Mouse (Mus musculus): ENCODE data around the gene Il9r.
"Not testable (repeated sequence)": the region's sequence is repeated elsewhere in the genome, so short reads cannot be mapped to it uniquely, and the experiment has no call there.

The Il9r gene

GRCm38 (mm10) chr11:32227041-32227440 lies 27.0 kb upstream of the Il9r start:
- no peak for DNase-seq (ENCODE audit: extremely low spot score)

- DNase-seq (ENCODE audit: extremely low spot score): peak; percentile 90
Observed at GRCm38 (mm10) chr11:32226124-32226871, 26.2 kb upstream of the Il9r start, which contains the start of gene Mpg. Mpg (plus strand) TSS chr11:32226505.

- DNase-seq (ENCODE audit: extremely low spot score): no peak
Observed at GRCm38 (mm10) chr11:32225222-32226104, 25.4 kb upstream of the Il9r start.

GRCm38 (mm10) chr11:32224468-32225139 lies 24.5 kb upstream of the Il9r start:
- peak; percentile 52 for DNase-seq (ENCODE audit: extremely low spot score)

- no peak for DNase-seq (ENCODE audit: extremely low spot score)
Observed at GRCm38 (mm10) chr11:32223297-32223967, 23.4 kb upstream of the Il9r start.

GRCm38 (mm10) chr11:32222570-32223194 lies 22.6 kb upstream of the Il9r start:
- DNase-seq (ENCODE audit: extremely low spot score): peak; percentile 20

GRCm38 (mm10) chr11:32221951-32222409 lies 21.9 kb upstream of the Il9r start, which contains the start of gene Rhbdf1:
Rhbdf1 (minus strand) TSS chr11:32222300.
- DNase-seq (ENCODE audit: extremely low spot score): peak; percentile 68

- DNase-seq (ENCODE audit: extremely low spot score): peak; percentile 80
Observed at GRCm38 (mm10) chr11:32221225-32221950, 21.3 kb upstream of the Il9r start.

GRCm38 (mm10) chr11:32220607-32221224 lies 20.6 kb upstream of the Il9r start:
- DNase-seq (ENCODE audit: extremely low spot score): no peak

- no peak for DNase-seq (ENCODE audit: extremely low spot score)
Observed at GRCm38 (mm10) chr11:32219287-32219686, 19.2 kb upstream of the Il9r start.

GRCm38 (mm10) chr11:32218501-32219050 lies 18.5 kb upstream of the Il9r start:
- DNase-seq (ENCODE audit: extremely low spot score): no peak

- peak; percentile 75 for DNase-seq (ENCODE audit: extremely low spot score)
Observed at GRCm38 (mm10) chr11:32216851-32217250, 16.8 kb upstream of the Il9r start.

GRCm38 (mm10) chr11:32215372-32216162 lies 15.5 kb upstream of the Il9r start:
- DNase-seq (ENCODE audit: extremely low spot score): no peak

GRCm38 (mm10) chr11:32210623-32211022 lies 10.5 kb upstream of the Il9r start:
- no peak for DNase-seq (ENCODE audit: extremely low spot score)

- DNase-seq (ENCODE audit: extremely low spot score): peak; percentile 93
Observed at GRCm38 (mm10) chr11:32205058-32205873, 5.2 kb upstream of the Il9r start, which contains the start of gene Snrnp25. Snrnp25 (plus strand) TSS chr11:32205415.

- no peak for DNase-seq (ENCODE audit: extremely low spot score)
Observed at GRCm38 (mm10) chr11:32201922-32202685, 2.0 kb upstream of the Il9r start.

GRCm38 (mm10) chr11:32200992-32201391 lies 913 bp upstream of the Il9r start:
- not testable (repeated sequence) for DNase-seq (ENCODE audit: extremely low spot score)
